In the genomic region with DNA sequence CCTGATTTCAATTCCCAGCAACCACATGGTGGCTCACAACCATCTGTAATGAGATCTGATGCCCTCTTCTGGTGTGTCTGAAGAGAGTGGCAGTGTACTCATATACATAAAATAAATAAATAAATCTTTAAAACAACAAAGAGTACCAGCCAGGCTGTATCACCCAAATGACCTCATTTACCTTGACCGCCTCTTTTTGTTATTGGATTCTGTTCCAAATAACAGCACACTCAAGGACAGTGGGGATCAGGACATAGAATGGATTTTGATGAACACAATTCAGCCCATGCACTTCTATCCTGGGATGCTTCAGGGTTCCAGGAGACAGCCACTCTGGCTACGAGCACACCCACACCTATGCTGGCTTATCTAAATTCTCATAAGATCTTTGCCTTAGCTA, we compare ENCODE assay signal across 12 mouse cellular contexts. TPM values are rescaled to one million over a fixed set of nuclear protein-coding genes. Genes with fewer than 3 reads are reported as not detected.
DNase-seq lines count a peak whose midpoint lies in the region; ATAC-seq and TF ChIP-seq lines count a peak whose summit lies in the region.
"Not testable (repeated sequence)": the region's sequence is repeated elsewhere in the genome, so short reads cannot be mapped to it uniquely, and the experiment has no call there.
"Had no signal": no experiment of that assay in that cellular context is flagged by ENCODE, and none has a peak within 500 bp of the region (broad histone marks: within the 10 kb centered on the region; RNA-seq: fewer than 3 reads in every experiment).

No protein-coding gene starts in this region.

- peaks cover 45% of the 10 kb centered on the region for H3K4me1 ChIP-seq in kidney, embryonic 15.5 days
- H3K4me1 ChIP-seq in liver, postnatal 0 days (ENCODE audit: insufficient read depth) = not testable (repeated sequence)
- H3K4me1 ChIP-seq in lung, embryonic 15.5 days = peaks cover 43% of the 10 kb centered on the region
- H3K4me1 ChIP-seq in lung, postnatal 0 days (ENCODE audit: insufficient read depth, low read depth, low read length) = peaks cover 11% of the 10 kb centered on the region; the same call in 1 of the 2 replicates
- H3K4me1 ChIP-seq in midbrain, embryonic 14.5 days (ENCODE audit: control insufficient read depth, insufficient read depth, low read length) = peaks cover 12% of the 10 kb centered on the region

- DNase-seq in adrenal gland, adult 2 months = peak; percentile 28
- DNase-seq in liver, postnatal 0 days; lung, postnatal 0 days (ENCODE audit: low spot score); midbrain, embryonic 14.5 days: not testable (repeated sequence)

- H3K9ac ChIP-seq in kidney, embryonic 15.5 days; liver, postnatal 0 days (replicated peaks); lung, embryonic 15.5 days; lung, postnatal 0 days (replicated peaks; ENCODE audit: low read depth); midbrain, embryonic 14.5 days (replicated peaks; ENCODE audit: low read length): not testable (repeated sequence)

- not testable (repeated sequence) for TF ChIP-seq CTCF in liver, postnatal 0 days (IDR thresholded peaks at IDR 0.05; ENCODE audit: low read depth); lung, postnatal 0 days (IDR thresholded peaks at IDR 0.05)

- H3K36me3 ChIP-seq in kidney, embryonic 15.5 days; liver, postnatal 0 days (replicated peaks; ENCODE audit: insufficient read depth, low read length); lung, embryonic 15.5 days; lung, postnatal 0 days (ENCODE audit: insufficient read depth, low read length); midbrain, embryonic 14.5 days (ENCODE audit: control insufficient read depth, insufficient read depth, low read length): not testable (repeated sequence)

- not testable (repeated sequence) for H3K27me3 ChIP-seq in kidney, embryonic 15.5 days; liver, postnatal 0 days (ENCODE audit: insufficient read depth, low read length); lung, embryonic 15.5 days; lung, postnatal 0 days (replicated peaks; ENCODE audit: insufficient read depth, low read length); midbrain, embryonic 14.5 days (ENCODE audit: control insufficient read depth, insufficient read depth, low read length)

- peak overlapping the region; percentile 78; the same call in 1 of the 2 replicates for H3K27ac ChIP-seq in kidney, embryonic 15.5 days
- not testable (repeated sequence) for H3K27ac ChIP-seq in liver, postnatal 0 days (ENCODE audit: low read depth)
- H3K27ac ChIP-seq in lung, embryonic 15.5 days = peak overlapping the region; percentile 92
- H3K27ac ChIP-seq in lung, postnatal 0 days (ENCODE audit: low read length) = peak overlapping the region; percentile 43; the same call in 1 of the 2 replicates
- H3K27ac ChIP-seq in midbrain, embryonic 14.5 days (replicated peaks; ENCODE audit: low read depth, low read length) = peak overlapping the region; percentile 49; the same call in 1 of the 2 replicates

- not testable (repeated sequence) for H3K4me3 ChIP-seq in kidney, embryonic 15.5 days (replicated peaks); liver, postnatal 0 days (ENCODE audit: low read depth, low read length); lung, embryonic 15.5 days; lung, postnatal 0 days (ENCODE audit: low read depth, low read length); midbrain, embryonic 14.5 days (replicated peaks; ENCODE audit: low read depth, low read length)

- not testable (repeated sequence) for TF ChIP-seq EP300 in liver, postnatal 0 days (IDR thresholded peaks at IDR 0.05; ENCODE audit: low read depth); lung, postnatal 0 days (IDR thresholded peaks at IDR 0.05)

- ATAC-seq in kidney, embryonic 15.5 days (replicated peaks; ENCODE audit: low FRiP score); lung, embryonic 15.5 days (ENCODE audit: borderline replicate concordance, extremely low read depth, low FRiP score, low TSS enrichment); lung, postnatal 0 days; midbrain, embryonic 14.5 days (ENCODE audit: low FRiP score, low TSS enrichment): not testable (repeated sequence)
- ATAC-seq in liver, postnatal 0 days = peak; percentile 64

- H3K9me3 ChIP-seq in kidney, embryonic 15.5 days (replicated peaks); liver, postnatal 0 days (ENCODE audit: low read length); lung, embryonic 15.5 days; lung, postnatal 0 days (ENCODE audit: low read length); midbrain, embryonic 14.5 days (ENCODE audit: control insufficient read depth, low read length): not testable (repeated sequence)

- not testable (repeated sequence) for H3K4me2 ChIP-seq in kidney, embryonic 15.5 days; liver, postnatal 0 days (ENCODE audit: low read depth, low read length); lung, embryonic 15.5 days; lung, postnatal 0 days (replicated peaks; ENCODE audit: low read depth, low read length); midbrain, embryonic 14.5 days (ENCODE audit: low read length)

- 91% methylated on average over 2 of the region's 2 CpGs for WGBS in kidney, embryonic 15.5 days
- 81% methylated on average over 2 of the region's 2 CpGs for WGBS in liver, postnatal 0 days (ENCODE audit: insufficient replicate concordance)
- WGBS in lung, embryonic 15.5 days = 77% methylated on average over 2 of the region's 2 CpGs
- 86% methylated on average over 2 of the region's 2 CpGs for WGBS in lung, postnatal 0 days
- 91% methylated on average over 2 of the region's 2 CpGs for WGBS in midbrain, embryonic 14.5 days

RNA-seq across cellular contexts. Expression of gene Slc45a1, which starts 51.5 kb away (rescaled TPM):
- total RNA-seq in adrenal gland, adult 2 months (2021) = under 1 TPM; 0.37 to 0.62 TPM
- polyA plus RNA-seq in adrenal gland, adult 2 months (2012; rRNA removed) = 0.73 and 1.5 TPM in 2 replicates
- 0.28 and 0.30 TPM in 2 replicates for polyA plus RNA-seq in kidney, embryonic 15.5 days (2015; fragmentation: Nextera tagmentation; extraction: Ambion mirVana)
- polyA plus RNA-seq in liver, postnatal 0 days (2015; fragmentation: Nextera tagmentation; extraction: Ambion mirVana) = not detected in 2 replicates
- 0.06 TPM in 1 of 2 replicates, not detected in the other for polyA plus RNA-seq in lung, embryonic 15.5 days (2015; fragmentation: Nextera tagmentation; extraction: Ambion mirVana)
- polyA plus RNA-seq in lung, postnatal 0 days (2015; fragmentation: Nextera tagmentation; extraction: Ambion mirVana) = 0.04 TPM in 1 of 2 replicates, not detected in the other
- polyA plus RNA-seq in midbrain, embryonic 14.5 days (2014; fragmentation: Nextera tagmentation; extraction: Ambion mirVana) = 28.0 and 29.3 TPM in 2 replicates
- total RNA-seq: CH12.LX; common myeloid progenitor, adult 5-6 weeks had no signal
- polyA plus RNA-seq: CD4-positive, CD25-positive, alpha-beta regulatory T cell, adult 4 months; erythroblast, embryonic 14.5 days; G1E; Patski had no signal

Comparison
In these comparisons a context has a peak if more than half of its experiments do, and no peak if none do; other contexts are left out.
1. RNA of gene Slc45a1, which starts 51.5 kb away (polyA plus RNA-seq): 28.0 to 29.3 TPM in midbrain, embryonic 14.5 days; 0.73 to 1.5 TPM in adrenal gland, adult 2 months, 0.28 to 0.30 TPM in kidney, embryonic 15.5 days, 0.06 TPM in lung, embryonic 15.5 days, 0.04 TPM in lung, postnatal 0 days and not detected in liver, postnatal 0 days; every median in the first group is over 10 times any median in the second.